Mouse (Mus musculus) small intestine, adult 2 months (tissue): Measurements from ENCODE around the gene Ccr10.

ENCODE experiments used
- CTCF ChIP-seq: fragments of 200-500 bp; IDR thresholded peaks from 2 replicates; pipeline ENCODE4 v1.5.1; 2012; ENCODE audit warnings: low read depth, mild to moderate bottlenecking, control low read depth, inconsistent platforms, low read length, moderate library complexity, mixed read lengths; ENCODE audit not compliant: insufficient replicate concordance, insufficient read length; ENCODE audit errors: extremely low read depth
- POLR2A ChIP-seq: fragments of 200-500 bp; IDR thresholded peaks from 2 replicates; pipeline ENCODE4 v1.6.1; 2012; ENCODE audit warnings: low read depth, mild to moderate bottlenecking, control low read depth, inconsistent platforms, low read length, moderate library complexity

GRCm38 (mm10) chr11:101195101-101195500 lies 19.9 kb upstream of the Ccr10 start:
- TF ChIP-seq CTCF (no peak), POLR2A (no peak)
